Mouse (Mus musculus) heart, postnatal 0 days (tissue): ENCODE results near the gene Adamts16.

ENCODE experiments used
- CTCF ChIP-seq: IDR thresholded peaks from 2 replicates; pipeline ENCODE4 v1.5.1; 2016; ENCODE audit warnings: antibody characterized with exemption, control low read depth, low read depth
- EP300 ChIP-seq: IDR thresholded peaks from 2 replicates; pipeline ENCODE4 v1.6.1; 2016; ENCODE audit warnings: antibody characterized with exemption, low read depth

DNA sequence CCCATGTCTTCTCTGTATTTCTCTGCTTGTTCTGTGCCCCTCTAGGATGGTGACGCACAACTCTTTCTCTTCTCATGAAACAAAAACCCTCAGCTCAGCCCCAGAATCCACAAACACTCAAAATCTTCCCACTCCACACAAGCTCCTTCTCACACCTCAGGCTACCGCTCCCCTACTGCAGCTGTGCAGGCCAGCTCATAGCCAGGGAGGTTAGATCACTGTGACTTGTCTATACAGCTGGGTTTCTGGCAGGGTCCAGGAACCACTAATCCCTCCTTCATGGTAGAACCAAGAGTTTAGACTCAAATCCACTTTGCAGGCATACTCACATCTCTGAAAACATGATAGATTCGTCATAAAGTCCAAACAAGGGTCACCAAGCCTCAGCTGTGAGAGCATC lies 161.3 kb downstream of the Adamts16 start:
- TF ChIP-seq CTCF (no peak), EP300 (no peak)
